Mouse (Mus musculus): ENCODE measurements around the gene C2cd2. TPM values are rescaled to one million over a fixed set of nuclear protein-coding genes. Genes with fewer than 3 reads are reported as not detected.

Gene C2cd2
- total RNA-seq, 2 experiments from 2014 or later = 17.4 to 22.7 TPM

GRCm38 (mm10) chr16:97906337-97906736 lies 56.1 kb downstream of the C2cd2 start:
- intact Hi-C loops (cut with DNase I) = no loop called here
- DNase-seq (ENCODE audit: low spot score in 2 of 2) = no peak

GRCm38 (mm10) chr16:97905449-97905991 lies 56.9 kb downstream of the C2cd2 start:
- intact Hi-C loops (cut with DNase I) = no loop called here
- DNase-seq (ENCODE audit: low spot score in 2 of 2) = no peak

- DNase-seq (ENCODE audit: low spot score in 2 of 2) = no peak
- intact Hi-C loops (cut with DNase I) = no loop called here
These were observed 58.4 kb downstream of the C2cd2 start for GRCm38 (mm10) chr16:97904035-97904434.

- peak in 1 of 2 experiments; percentile 36 for DNase-seq (ENCODE audit: low spot score in 2 of 2)
- intact Hi-C loops (cut with DNase I) = no loop called here
These were observed 64.9 kb downstream of the C2cd2 start for GRCm38 (mm10) chr16:97897346-97898024.

GRCm38 (mm10) chr16:97887762-97888161 lies 74.6 kb downstream of the C2cd2 start:
- intact Hi-C loops (cut with DNase I) = no loop called here

GRCm38 (mm10) chr16:97883696-97884095 lies 78.7 kb downstream of the C2cd2 start:
- no peak for DNase-seq (ENCODE audit: low spot score in 2 of 2)
- intact Hi-C loops (cut with DNase I) = no loop called here

More at GRCm38 (mm10) chr16:97887762-97888161, 74.6 kb downstream of the C2cd2 start:
- no peak for DNase-seq (ENCODE audit: low spot score in 2 of 2)

- intact Hi-C loops (cut with DNase I) = no loop called here
- DNase-seq (ENCODE audit: low spot score in 2 of 2) = no peak
These were observed 79.5 kb downstream of the C2cd2 start for GRCm38 (mm10) chr16:97882891-97883290.

GRCm38 (mm10) chr16:97879134-97879533 lies 83.3 kb downstream of the C2cd2 start:
- intact Hi-C loops (cut with DNase I) = no loop called here
- DNase-seq (ENCODE audit: low spot score in 2 of 2) = peak; percentile 61 to 68

GRCm38 (mm10) chr16:97877502-97877901 lies 84.9 kb downstream of the C2cd2 start:
- intact Hi-C loops (cut with DNase I) = no loop called here
- no peak for DNase-seq (ENCODE audit: low spot score in 2 of 2)

GRCm38 (mm10) chr16:97875101-97875500 lies 87.3 kb downstream of the C2cd2 start:
- DNase-seq (ENCODE audit: low spot score in 2 of 2) = no peak

GRCm38 (mm10) chr16:97874376-97874775 lies 88.0 kb downstream of the C2cd2 start:
- DNase-seq (ENCODE audit: low spot score in 2 of 2) = no peak
- intact Hi-C loops (cut with DNase I) = no loop called here

More at GRCm38 (mm10) chr16:97875101-97875500, 87.3 kb downstream of the C2cd2 start:
- intact Hi-C loops (cut with DNase I) = no loop called here

GRCm38 (mm10) chr16:97872657-97873056 lies 89.7 kb downstream of the C2cd2 start:
- intact Hi-C loops (cut with DNase I) = no loop called here
- no peak for DNase-seq (ENCODE audit: low spot score in 2 of 2)

- no peak for DNase-seq (ENCODE audit: low spot score in 2 of 2)
- intact Hi-C loops (cut with DNase I) = no loop called here
These were observed 93.0 kb downstream of the C2cd2 start for GRCm38 (mm10) chr16:97869193-97870102.

GRCm38 (mm10) chr16:97863932-97864467 lies 98.4 kb downstream of the C2cd2 start:
- peak; percentile 32 to 40 for DNase-seq (ENCODE audit: low spot score in 2 of 2)
- intact Hi-C loops (cut with DNase I) = no loop called here

GRCm38 (mm10) chr16:97856050-97856449 lies 106.3 kb downstream of the C2cd2 start:
- no peak for DNase-seq (ENCODE audit: low spot score in 2 of 2)
- intact Hi-C loops (cut with DNase I) = no loop called here

- intact Hi-C loops (cut with DNase I) = loop anchor here (5.0 kb wide), 2 partner anchors 45 to 70 kb away; no protein-coding TSS in a partner anchor
These were observed 110.6 kb downstream of the C2cd2 start, which contains the start of gene Prdm15 for GRCm38 (mm10) chr16:97851741-97852319. Gene Prdm15 (minus strand): TSS chr16:97851850.

GRCm38 (mm10) chr16:97851061-97851740 lies 111.2 kb downstream of the C2cd2 start:
- peak; percentile 87 for DNase-seq (ENCODE audit: low spot score in 2 of 2)
- intact Hi-C loops (cut with DNase I) = loop anchor here (5.0 kb wide), 2 partner anchors 44 to 71 kb away; no protein-coding TSS in a partner anchor

More at GRCm38 (mm10) chr16:97851741-97852319, 110.6 kb downstream of the C2cd2 start, which contains the start of gene Prdm15:
- DNase-seq (ENCODE audit: low spot score in 2 of 2) = peak; percentile 88

GRCm38 (mm10) chr16:97850667-97851060 lies 111.7 kb downstream of the C2cd2 start:
- DNase-seq (ENCODE audit: low spot score in 2 of 2) = peak; percentile 62 to 85
- intact Hi-C loops (cut with DNase I) = loop anchor here (5.0 kb wide), 2 partner anchors 43 to 72 kb away; no protein-coding TSS in a partner anchor

- intact Hi-C loops (cut with DNase I) = no loop called here
- no peak for DNase-seq (ENCODE audit: low spot score in 2 of 2)
These were observed 113.6 kb downstream of the C2cd2 start for GRCm38 (mm10) chr16:97848832-97849231.
